Mouse (Mus musculus) testis, adult 2 months (tissue): Measurements from ENCODE around the gene Hspb7.

Experiments
- CTCF ChIP-seq: fragments of 200-500 bp; IDR thresholded peaks from 2 replicates; pipeline ENCODE4 v1.5.1; 2012; ENCODE audit warnings: low read depth, mild to moderate bottlenecking, inconsistent platforms, low read length, moderate library complexity; ENCODE audit not compliant: control insufficient read depth, insufficient read depth, insufficient replicate concordance
- POLR2A ChIP-seq: fragments of 200-500 bp; IDR thresholded peaks from 2 replicates; pipeline ENCODE4 v1.6.1; 2012; ENCODE audit warnings: low read depth, mild to moderate bottlenecking, inconsistent platforms, low read length, moderate library complexity; ENCODE audit not compliant: control insufficient read depth

- no peak for TF ChIP-seq CTCF
- no peak for TF ChIP-seq POLR2A
These were observed 25.8 kb upstream of the Hspb7 start for GRCm38 (mm10) chr4:141394751-141395150.
